In the genomic region with DNA sequence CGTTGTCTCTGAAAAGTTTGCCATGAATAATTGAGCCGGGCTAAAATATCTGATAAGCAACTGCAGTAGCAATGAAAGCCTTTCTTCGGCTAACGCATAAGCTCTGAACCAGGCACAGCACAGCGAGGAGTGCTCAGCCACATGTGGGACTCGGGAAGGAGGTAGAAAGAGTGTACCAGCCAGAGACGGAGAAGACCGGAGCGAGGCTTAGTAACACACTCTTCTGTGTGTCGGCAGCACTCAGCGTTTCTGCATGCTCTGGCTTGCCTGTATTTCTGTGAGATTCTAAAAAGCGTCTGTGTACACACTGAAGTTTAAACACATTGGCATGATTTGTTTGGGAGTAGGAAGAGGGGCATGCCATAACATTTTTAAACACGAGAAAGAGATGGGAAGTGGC, we compare ENCODE assay signal across 17 mouse cellular contexts. TPM values are rescaled to one million over a fixed set of nuclear protein-coding genes. Genes with fewer than 3 reads are reported as not detected.
DNase-seq lines count a peak whose midpoint lies in the region; ATAC-seq lines count a peak whose summit lies in the region.
"Had no signal": no experiment of that assay in that cellular context is flagged by ENCODE, and none has a peak within 500 bp of the region (broad histone marks: within the 10 kb centered on the region; RNA-seq: fewer than 3 reads in every experiment).

No protein-coding gene starts in this region.

- WGBS in hindbrain, embryonic 13.5 days: 88% methylated on average over 13 of the region's 13 CpGs
- WGBS in hindbrain, embryonic 14.5 days: 87% methylated on average over 13 of the region's 13 CpGs
- WGBS in embryonic facial prominence, embryonic 14.5 days: 47% methylated on average over 13 of the region's 13 CpGs
- WGBS in embryonic facial prominence, embryonic 15.5 days: 30% methylated on average over 13 of the region's 13 CpGs
- WGBS in stomach, embryonic 15.5 days: 29% methylated on average over 13 of the region's 13 CpGs

- no peaks in the 10 kb centered on the region for H3K27me3 ChIP-seq in hindbrain, embryonic 13.5 days
- no peaks in the 10 kb centered on the region for H3K27me3 ChIP-seq in hindbrain, embryonic 14.5 days (ENCODE audit: control insufficient read depth, insufficient read depth, low read length)
- no peaks in the 10 kb centered on the region for H3K27me3 ChIP-seq in embryonic facial prominence, embryonic 14.5 days (replicated peaks; ENCODE audit: control insufficient read depth, insufficient read depth, low read length)
- H3K27me3 ChIP-seq in embryonic facial prominence, embryonic 15.5 days: no peaks in the 10 kb centered on the region
- H3K27me3 ChIP-seq in stomach, embryonic 15.5 days (replicated peaks): no peaks in the 10 kb centered on the region
- H3K27me3 ChIP-seq: forebrain, embryonic 13.5 days had no signal

- no peak overlapping the region for H3K4me2 ChIP-seq in hindbrain, embryonic 13.5 days
- H3K4me2 ChIP-seq in hindbrain, embryonic 14.5 days (replicated peaks): no peak overlapping the region
- peak overlapping the region; percentile 3; the same call in 1 of the 2 replicates for H3K4me2 ChIP-seq in embryonic facial prominence, embryonic 14.5 days (ENCODE audit: low read depth, low read length)
- peak overlapping the region; percentile 12 for H3K4me2 ChIP-seq in embryonic facial prominence, embryonic 15.5 days (replicated peaks)
- H3K4me2 ChIP-seq in stomach, embryonic 15.5 days: peak overlapping the region; percentile 29
- H3K4me2 ChIP-seq: forebrain, embryonic 13.5 days had no signal

- H3K4me3 ChIP-seq in hindbrain, embryonic 13.5 days: no peak overlapping the region
- H3K4me3 ChIP-seq in hindbrain, embryonic 14.5 days (replicated peaks; ENCODE audit: low read length): no peak overlapping the region
- H3K4me3 ChIP-seq in embryonic facial prominence, embryonic 14.5 days (ENCODE audit: low read depth, low read length): no peak overlapping the region
- H3K4me3 ChIP-seq in embryonic facial prominence, embryonic 15.5 days (replicated peaks): 0 out of 2 replicates have a peak overlapping the region, but pooled peaks have one; percentile 1
- no peak overlapping the region for H3K4me3 ChIP-seq in stomach, embryonic 15.5 days (replicated peaks)
- H3K4me3 ChIP-seq: forebrain, embryonic 13.5 days; hindbrain, embryonic 10.5 days had no signal

- DNase-seq in hindbrain, embryonic 14.5 days (ENCODE audit: low spot score): no peak
- DNase-seq in embryonic facial prominence, embryonic 14.5 days (ENCODE audit: low spot score): peak; percentile 56
- no peak for DNase-seq in thymus, postnatal 10 days (ENCODE audit: low spot score in 2 of 2)
- no peak for DNase-seq in cerebellum, adult 11-12 months
- DNase-seq: adrenal gland, adult 2 months; adrenal gland, postnatal 25 days; cerebellum, adult 2 months; cerebellum, postnatal 10 days; forebrain, postnatal 0 days; gastrocnemius, postnatal 36 days; heart, postnatal 10 days had no signal

- H3K27ac ChIP-seq in hindbrain, embryonic 13.5 days: peak overlapping the region; percentile 35; the same call in 1 of the 2 replicates
- H3K27ac ChIP-seq in hindbrain, embryonic 14.5 days: no peak overlapping the region
- no peak overlapping the region for H3K27ac ChIP-seq in embryonic facial prominence, embryonic 14.5 days (replicated peaks; ENCODE audit: low read depth, low read length)
- H3K27ac ChIP-seq in embryonic facial prominence, embryonic 15.5 days (replicated peaks): peak overlapping the region; percentile 31; the same call in 1 of the 2 replicates
- H3K27ac ChIP-seq in stomach, embryonic 15.5 days: peak overlapping the region; percentile 33
- H3K27ac ChIP-seq: forebrain, embryonic 13.5 days; hindbrain, embryonic 10.5 days had no signal

- H3K4me1 ChIP-seq in hindbrain, embryonic 13.5 days (replicated peaks): peaks cover 11% of the 10 kb centered on the region
- H3K4me1 ChIP-seq in hindbrain, embryonic 14.5 days (replicated peaks; ENCODE audit: control insufficient read depth, insufficient read depth, low read length): no peaks in the 10 kb centered on the region; the same call in 1 of the 2 replicates
- H3K4me1 ChIP-seq in embryonic facial prominence, embryonic 14.5 days (ENCODE audit: control insufficient read depth, insufficient read depth, low read length): 0 out of 2 replicates have a peak, but pooled peaks cover 4% of the 10 kb centered on the region
- H3K4me1 ChIP-seq in embryonic facial prominence, embryonic 15.5 days: peaks cover 20% of the 10 kb centered on the region
- H3K4me1 ChIP-seq in stomach, embryonic 15.5 days: 0 out of 2 replicates have a peak, but pooled peaks cover 7% of the 10 kb centered on the region
- H3K4me1 ChIP-seq: forebrain, embryonic 13.5 days had no signal

- H3K9me3 ChIP-seq in hindbrain, embryonic 13.5 days: no peaks in the 10 kb centered on the region
- no peaks in the 10 kb centered on the region for H3K9me3 ChIP-seq in hindbrain, embryonic 14.5 days (ENCODE audit: control insufficient read depth, low read length)
- H3K9me3 ChIP-seq in embryonic facial prominence, embryonic 14.5 days (ENCODE audit: control insufficient read depth, low read length): no peaks in the 10 kb centered on the region
- no peaks in the 10 kb centered on the region for H3K9me3 ChIP-seq in embryonic facial prominence, embryonic 15.5 days (replicated peaks)
- no peaks in the 10 kb centered on the region for H3K9me3 ChIP-seq in stomach, embryonic 15.5 days
- H3K9me3 ChIP-seq: forebrain, embryonic 13.5 days had no signal

- ATAC-seq in hindbrain, embryonic 13.5 days (ENCODE audit: low FRiP score): no peak
- ATAC-seq in hindbrain, embryonic 14.5 days (ENCODE audit: low FRiP score): no peak
- ATAC-seq in embryonic facial prominence, embryonic 14.5 days (ENCODE audit: low read depth): peak; percentile 41; the same call in 1 of the 2 replicates
- ATAC-seq in embryonic facial prominence, embryonic 15.5 days (ENCODE audit: insufficient number of reproducible peaks, low FRiP score, low TSS enrichment, low read depth): no peak
- peak; percentile 2; the same call in 1 of the 2 replicates for ATAC-seq in stomach, embryonic 15.5 days (ENCODE audit: insufficient read depth, low FRiP score, low read depth)
- ATAC-seq: forebrain, embryonic 13.5 days; forebrain, postnatal 0 days; hindbrain, embryonic 16.5 days had no signal

- no peak overlapping the region for H3K9ac ChIP-seq in hindbrain, embryonic 13.5 days
- H3K9ac ChIP-seq in hindbrain, embryonic 14.5 days: no peak overlapping the region
- H3K9ac ChIP-seq in embryonic facial prominence, embryonic 14.5 days (ENCODE audit: low read depth, low read length): no peak overlapping the region
- no peak overlapping the region for H3K9ac ChIP-seq in embryonic facial prominence, embryonic 15.5 days
- H3K9ac ChIP-seq in stomach, embryonic 15.5 days: no peak overlapping the region
- H3K9ac ChIP-seq: forebrain, embryonic 13.5 days; forebrain, postnatal 0 days had no signal

- 0 out of 2 replicates have a peak, but pooled peaks cover 2% of the 10 kb centered on the region for H3K36me3 ChIP-seq in hindbrain, embryonic 13.5 days
- H3K36me3 ChIP-seq in hindbrain, embryonic 14.5 days (replicated peaks; ENCODE audit: control insufficient read depth, insufficient read depth): no peaks in the 10 kb centered on the region
- H3K36me3 ChIP-seq in embryonic facial prominence, embryonic 14.5 days (ENCODE audit: control insufficient read depth, insufficient read depth, low read length): no peaks in the 10 kb centered on the region
- H3K36me3 ChIP-seq in embryonic facial prominence, embryonic 15.5 days: no peaks in the 10 kb centered on the region
- H3K36me3 ChIP-seq in stomach, embryonic 15.5 days: no peaks in the 10 kb centered on the region

RNA-seq across cellular contexts. Expression of gene Peli2, which starts 34.5 kb away (rescaled TPM):
- 8.3 and 10.6 TPM in 2 replicates for polyA plus RNA-seq in hindbrain, embryonic 13.5 days (2015; fragmentation: Nextera tagmentation; extraction: Ambion mirVana)
- 8.9 and 10.0 TPM in 2 replicates for polyA plus RNA-seq in hindbrain, embryonic 14.5 days (2014; fragmentation: Nextera tagmentation; extraction: Ambion mirVana)
- polyA plus RNA-seq in embryonic facial prominence, embryonic 14.5 days (2014; fragmentation: Nextera tagmentation; extraction: Ambion mirVana): 5.5 and 6.9 TPM in 2 replicates
- polyA plus RNA-seq in embryonic facial prominence, embryonic 15.5 days (2015; fragmentation: Nextera tagmentation; extraction: Ambion mirVana): 6.5 and 7.1 TPM in 2 replicates
- polyA plus RNA-seq in stomach, embryonic 15.5 days (2015; fragmentation: Nextera tagmentation; extraction: Ambion mirVana): 8.1 and 9.2 TPM in 2 replicates

Comparison
In these comparisons a context has a peak if more than half of its experiments do, and no peak if none do; other contexts are left out.
1. ATAC-seq: peak in embryonic facial prominence, embryonic 14.5 days (single experiment) and stomach, embryonic 15.5 days (single experiment); none in hindbrain, embryonic 13.5 days (single experiment), hindbrain, embryonic 14.5 days (single experiment) and embryonic facial prominence, embryonic 15.5 days (single experiment).
2. H3K27ac ChIP-seq: peak in hindbrain, embryonic 13.5 days (single experiment), embryonic facial prominence, embryonic 15.5 days (single experiment) and stomach, embryonic 15.5 days (single experiment); none in hindbrain, embryonic 14.5 days (single experiment) and embryonic facial prominence, embryonic 14.5 days (single experiment).
3. H3K4me2 ChIP-seq: peak in embryonic facial prominence, embryonic 14.5 days (single experiment), embryonic facial prominence, embryonic 15.5 days (single experiment) and stomach, embryonic 15.5 days (single experiment); none in hindbrain, embryonic 13.5 days (single experiment) and hindbrain, embryonic 14.5 days (single experiment).